Mouse (Mus musculus) urinary bladder, postnatal 25 days (tissue): ENCODE results near the gene Epb42.
A peak's percentile ranks its signal among the peaks of the same experiment; 100 is the strongest.
"Not testable (repeated sequence)": the region's sequence is repeated elsewhere in the genome, so short reads cannot be mapped to it uniquely, and the experiment has no call there.

Experiments
- DNase-seq: peaks from one replicate; pipeline ENCODE4 v3.0.0; 2022; ENCODE audit warnings: low spot score

The Epb42 gene

GRCm38 (mm10) chr2:121036733-121037341 is at the start of gene Epb42:
Gene Epb42 (minus strand): TSS chr2:121037072.
- DNase-seq = no peak

GRCm38 (mm10) chr2:121085480-121086185 is 48.8 kb upstream of the Epb42 start, which contains the start of gene Tgm5:
Gene Tgm5 (minus strand): TSS chr2:121085841.
- no peak for DNase-seq

DNA sequence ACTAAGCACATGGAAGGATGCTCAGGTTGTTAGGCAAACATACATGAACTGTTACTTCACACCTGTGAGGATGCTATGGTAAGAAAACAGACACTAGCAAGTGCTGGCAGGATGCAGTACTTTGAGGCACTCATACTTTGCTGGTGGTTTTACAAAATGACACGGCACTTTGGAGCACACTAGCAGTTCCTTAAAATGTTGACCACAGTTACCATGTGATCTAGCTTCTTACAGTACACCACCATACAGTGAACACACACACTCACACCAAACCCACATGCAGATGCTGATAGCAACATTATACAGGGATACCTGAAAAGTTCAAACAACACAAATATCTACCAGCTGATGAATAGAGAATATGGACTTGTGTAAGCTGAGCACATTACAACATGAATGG is 45.8 kb upstream of the Epb42 start:
- DNase-seq = no peak

GRCm38 (mm10) chr2:121074747-121075146 is 37.9 kb upstream of the Epb42 start:
- no peak for DNase-seq

DNA sequence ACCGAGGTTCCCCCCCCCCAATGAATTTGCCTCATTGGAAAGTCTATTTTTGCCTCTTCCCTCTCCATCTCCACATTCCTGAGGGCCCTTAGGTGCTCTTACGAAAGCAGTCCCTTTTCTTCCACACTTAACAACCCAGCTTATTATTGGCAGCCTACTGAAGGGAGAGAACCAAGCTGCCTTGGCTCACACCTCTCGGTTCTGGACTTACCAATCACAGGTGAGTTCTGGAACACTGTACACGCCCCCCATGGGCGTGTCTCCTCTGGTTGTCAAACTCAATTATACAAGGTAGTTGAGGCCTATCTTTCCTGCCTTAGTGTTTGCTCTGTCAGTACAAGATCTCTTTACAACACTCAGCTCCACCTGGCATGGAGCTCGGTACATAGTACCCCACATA is 35.0 kb upstream of the Epb42 start:
- DNase-seq = no peak

DNA sequence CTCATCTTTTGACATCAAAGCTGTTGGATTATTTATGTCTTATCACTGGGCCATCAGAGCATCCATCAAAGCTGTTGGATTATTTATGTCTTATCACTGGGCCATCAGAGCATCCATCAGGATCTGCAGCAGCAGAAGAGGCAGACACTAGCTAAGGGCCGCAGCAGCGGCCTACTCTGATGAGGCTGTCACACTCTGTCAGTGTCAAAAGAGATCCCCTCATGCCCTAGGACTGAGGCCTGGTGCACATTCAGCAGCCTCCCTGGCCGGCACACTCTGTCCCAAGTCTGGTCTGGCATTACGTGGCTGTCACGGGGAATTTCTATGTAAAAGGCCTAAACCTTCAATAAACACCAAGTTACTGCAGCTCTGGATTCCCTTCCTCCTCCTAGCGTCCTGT is 32.6 kb upstream of the Epb42 start:
- no peak for DNase-seq

DNA sequence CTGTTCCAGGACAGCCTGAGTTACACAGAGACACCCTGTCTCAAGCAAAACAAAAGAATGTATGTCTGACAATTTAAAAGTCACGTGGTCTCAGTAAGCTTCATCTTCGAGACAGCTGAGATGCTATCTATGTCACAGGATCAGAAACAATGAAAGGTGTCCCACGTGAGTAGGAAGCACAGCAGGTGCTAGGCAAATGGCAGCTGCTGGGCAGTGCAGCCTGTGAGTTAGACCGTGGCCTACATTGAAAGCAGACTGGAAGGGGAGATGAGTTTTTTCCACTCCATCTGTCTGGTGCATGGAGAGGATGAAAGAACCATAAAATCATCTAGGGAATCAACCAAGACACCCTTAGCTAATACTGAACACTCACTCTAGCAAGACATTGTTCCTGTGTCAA is 30.2 kb upstream of the Epb42 start:
- no peak for DNase-seq

- DNase-seq = no peak
Observed at GRCm38 (mm10) chr2:121061315-121061714, 24.4 kb upstream of the Epb42 start.

GRCm38 (mm10) chr2:121057997-121058396 is 21.1 kb upstream of the Epb42 start:
- DNase-seq = no peak

DNA sequence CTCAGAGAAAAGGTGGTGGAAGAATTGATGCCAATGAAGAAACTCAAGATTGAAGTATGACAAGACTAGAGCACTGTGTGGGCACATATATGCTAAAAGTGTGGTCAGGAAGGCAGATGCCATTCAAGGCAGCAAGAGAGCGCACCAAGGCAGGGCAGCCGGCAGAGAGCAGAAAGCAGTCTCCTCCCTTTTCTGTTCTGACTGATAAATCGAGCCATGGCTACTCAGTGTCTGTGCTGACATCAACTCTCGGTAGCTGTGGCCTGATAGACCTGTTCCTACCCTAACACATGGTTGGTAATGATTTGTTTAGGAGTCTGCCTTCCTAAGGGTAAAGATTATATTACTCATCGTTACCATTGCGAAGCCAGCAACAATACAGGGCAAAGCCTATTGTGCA is 19.0 kb upstream of the Epb42 start:
- no peak for DNase-seq

DNA sequence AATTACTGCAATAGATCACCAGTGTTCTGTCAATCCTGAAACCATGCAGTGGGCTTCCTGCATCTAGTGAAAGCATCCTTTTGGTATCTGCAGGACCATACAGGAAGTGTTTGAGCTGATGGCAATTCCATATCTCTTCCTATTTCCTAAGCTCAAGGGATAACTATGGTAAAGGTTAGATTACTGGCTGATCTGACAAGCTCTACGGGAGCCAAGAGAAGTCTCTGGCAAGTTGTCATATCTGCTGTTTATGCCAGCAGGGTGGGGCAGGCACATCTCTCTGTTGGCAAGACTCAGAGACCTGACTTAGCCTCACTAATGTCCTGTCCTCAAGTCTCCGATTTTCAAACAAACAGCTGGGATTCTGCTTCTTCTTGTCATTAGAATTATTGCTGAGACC is 17.2 kb upstream of the Epb42 start:
- no peak for DNase-seq

- no peak for DNase-seq
Observed at GRCm38 (mm10) chr2:121052176-121052575, 15.3 kb upstream of the Epb42 start.

GRCm38 (mm10) chr2:121045653-121046052 is 8.8 kb upstream of the Epb42 start:
- no peak for DNase-seq

GRCm38 (mm10) chr2:121041098-121041497 is 4.2 kb upstream of the Epb42 start:
- peak; percentile 16 for DNase-seq

DNA sequence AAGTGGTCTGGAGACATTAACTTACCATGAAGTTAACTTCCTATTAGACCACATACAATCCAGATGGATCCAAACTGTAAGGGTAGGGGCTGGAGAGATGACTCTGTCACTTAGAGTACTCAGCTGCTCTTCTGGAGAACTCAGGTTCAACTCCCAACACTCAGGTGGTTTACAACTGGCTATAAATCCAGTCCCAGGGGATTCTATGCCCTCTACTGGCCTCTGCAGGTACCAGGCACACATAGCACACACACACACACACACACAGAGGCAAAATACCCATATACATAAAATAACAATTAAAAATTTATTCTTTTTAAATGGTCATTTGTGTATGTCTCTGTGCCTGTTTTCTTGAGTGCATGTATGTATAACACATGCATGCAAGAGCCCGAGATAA is 2.5 kb upstream of the Epb42 start:
- DNase-seq = no peak

DNA sequence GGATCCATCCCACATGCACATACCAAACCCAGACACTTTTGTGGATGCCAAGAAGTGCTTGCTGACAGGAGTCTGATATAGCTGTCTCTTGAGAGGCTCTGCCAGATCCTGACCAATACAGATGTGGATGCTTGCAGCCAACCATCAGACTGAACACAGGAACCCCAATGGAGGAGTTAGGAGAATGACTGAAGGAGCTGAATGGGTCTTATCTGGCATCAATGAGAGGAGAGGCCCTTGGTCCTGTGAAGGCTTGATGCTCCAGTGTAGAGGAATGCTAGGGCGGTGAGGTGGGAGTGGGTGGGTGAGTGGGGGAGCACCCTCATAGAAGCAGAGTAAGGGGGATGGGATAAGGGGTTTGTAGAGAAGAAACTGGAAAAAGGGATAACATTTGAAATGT is 2.0 kb upstream of the Epb42 start:
- DNase-seq = not testable (repeated sequence)

DNA sequence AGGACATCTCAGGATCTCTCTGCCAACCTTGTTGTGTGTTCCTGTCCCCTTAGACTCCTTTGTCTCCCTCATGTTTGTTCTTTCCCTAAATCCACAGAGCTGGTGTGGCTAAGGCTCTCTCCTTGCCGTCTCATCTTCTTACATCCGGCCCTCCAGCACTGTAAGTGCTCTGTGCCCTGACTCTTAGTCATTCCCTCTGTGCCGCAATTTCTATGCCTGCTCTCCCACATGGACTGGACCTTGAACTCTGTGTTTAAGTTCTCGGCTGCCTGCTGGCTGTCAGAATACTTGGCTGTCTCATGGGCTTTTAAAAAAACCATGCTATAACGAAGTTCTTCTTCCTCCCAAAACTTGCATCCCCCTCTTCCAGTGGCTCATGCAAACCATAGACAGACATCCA is 14.0 kb downstream of the Epb42 start:
- DNase-seq = no peak

- no peak for DNase-seq
Observed at GRCm38 (mm10) chr2:121017151-121017550, 19.7 kb downstream of the Epb42 start.

GRCm38 (mm10) chr2:121016226-121016625 is 20.6 kb downstream of the Epb42 start:
- DNase-seq = no peak

GRCm38 (mm10) chr2:121015507-121015906 is 21.4 kb downstream of the Epb42 start:
- DNase-seq = no peak

- no peak for DNase-seq
Observed at GRCm38 (mm10) chr2:121012676-121013075, 24.2 kb downstream of the Epb42 start.

- DNase-seq = no peak
Observed at GRCm38 (mm10) chr2:121009071-121009677, 27.7 kb downstream of the Epb42 start.

GRCm38 (mm10) chr2:121008664-121009007 is 28.2 kb downstream of the Epb42 start:
- DNase-seq = no peak
